Mouse (Mus musculus) CH12.LX (cell line): ENCODE results near the gene Oscar. TPM values are rescaled to one million over a fixed set of nuclear protein-coding genes. Genes with fewer than 3 reads are reported as not detected.
A peak's percentile ranks its signal among the peaks of the same experiment; 100 is the strongest.
"Not testable (repeated sequence)": the region's sequence is repeated elsewhere in the genome, so short reads cannot be mapped to it uniquely, and the experiment has no call there.

Source experiments
- DNase-seq: peaks from one replicate; pipeline ENCODE4 v3.0.0-alpha.2; 2013; ENCODE audit errors: extremely low read depth
- H3K27ac ChIP-seq: 2 replicates; pipeline ENCODE4 v1.5.1; 2012; ENCODE audit warnings: low read depth, mild to moderate bottlenecking, control low read depth, moderate library complexity; ENCODE audit not compliant: insufficient read depth
- H3K27me3 ChIP-seq: replicated peaks from 2 replicates; pipeline ENCODE3; 2012; ENCODE audit warnings: inconsistent platforms
- H3K36me3 ChIP-seq, 2 experiments: replicated peaks in 1 of 2; 2 replicates each; pipeline versions ENCODE3 to v1.6.1; 2012; ENCODE audit warnings: inconsistent platforms in 1 of 2, low read length in 1 of 2, mild to moderate bottlenecking in 1 of 2, mixed read lengths in 1 of 2, moderate library complexity in 1 of 2; ENCODE audit not compliant: control insufficient read depth in 1 of 2, insufficient read depth in 1 of 2
- H3K4me1 ChIP-seq, 2 experiments: 2 replicates each; pipeline ENCODE4 v1.6.1; 2012; ENCODE audit warnings: inconsistent platforms in 1 of 2, moderate library complexity in 1 of 2; ENCODE audit not compliant: insufficient read depth in 2 of 2, control insufficient read depth in 1 of 2
- H3K4me2 ChIP-seq: 2 replicates; pipeline ENCODE4 v1.6.1; 2012; ENCODE audit warnings: low read depth, mild to moderate bottlenecking, control low read depth; ENCODE audit not compliant: poor library complexity, insufficient read depth, severe bottlenecking
- H3K4me3 ChIP-seq, 3 experiments: fragments of 150-350 bp in 1 of 3; sonication (generic) in 1 of 3; replicated peaks in 1 of 3; 2 replicates each; pipeline versions ENCODE3 to v1.5.1; 2011 to 2012; ENCODE audit warnings: low read depth in 2 of 3, low read length in 2 of 3, mild to moderate bottlenecking in 2 of 3, moderate library complexity in 2 of 3, control low read depth in 1 of 3, improper control_type of control experiment in 1 of 3, inconsistent platforms in 1 of 3, mixed read lengths in 1 of 3; ENCODE audit not compliant: poor library complexity in 1 of 3
- H3K79me2 ChIP-seq: replicated peaks from 2 replicates; pipeline ENCODE4 v1.6.1; 2012; ENCODE audit warnings: mild to moderate bottlenecking, moderate library complexity; ENCODE audit not compliant: control insufficient read depth, poor library complexity, insufficient read depth, severe bottlenecking; ENCODE audit errors: extremely low read depth
- H3K9ac ChIP-seq: 2 replicates; pipeline ENCODE4 v1.6.1; 2012; ENCODE audit warnings: low read depth, mild to moderate bottlenecking, control low read depth, moderate library complexity; ENCODE audit not compliant: insufficient read depth
- H3K9me3 ChIP-seq: replicated peaks from 2 replicates; pipeline ENCODE3; 2012; ENCODE audit warnings: low read length, inconsistent platforms, mixed read lengths
- BHLHE40 ChIP-seq: IDR thresholded peaks from 2 replicates; pipeline ENCODE4 v1.6.1; 2011; ENCODE audit warnings: mild to moderate bottlenecking, low read depth, low read length, improper control_type of control experiment
- CTCF ChIP-seq, 2 experiments: IDR thresholded peaks in 1 of 2; conservative IDR thresholded peaks in 1 of 2; 2 replicates each; pipeline ENCODE4 v1.5.1; 2011 to 2012; ENCODE audit warnings: low read depth in 2 of 2, low read length in 2 of 2, improper control_type of control experiment in 1 of 2, inconsistent platforms in 1 of 2, mild to moderate bottlenecking in 1 of 2, moderate library complexity in 1 of 2
- ELF1 ChIP-seq: IDR thresholded peaks from 2 replicates; pipeline ENCODE4 v1.6.1; 2014; ENCODE audit warnings: low read depth, mild to moderate bottlenecking, inconsistent platforms, low read length, improper control_type of control experiment
- HCFC1 ChIP-seq: IDR thresholded peaks from 2 replicates; pipeline ENCODE4 v1.6.1; 2012; ENCODE audit warnings: low read depth, mild to moderate bottlenecking, inconsistent platforms, low read length, improper control_type of control experiment
- MXI1 ChIP-seq: IDR thresholded peaks from 2 replicates; pipeline ENCODE4 v1.6.1; 2011; ENCODE audit warnings: mild to moderate bottlenecking, low read depth, low read length, improper control_type of control experiment
- NELFE ChIP-seq: IDR thresholded peaks from 2 replicates; pipeline ENCODE4 v1.6.1; 2011; ENCODE audit warnings: low read depth, low read length, improper control_type of control experiment
- RAD21 ChIP-seq: IDR thresholded peaks from 2 replicates; pipeline ENCODE4 v1.6.1; 2011; ENCODE audit warnings: low read depth, mild to moderate bottlenecking, low read length, improper control_type of control experiment, moderate library complexity
- RCOR1 ChIP-seq: conservative IDR thresholded peaks from 2 replicates; pipeline ENCODE4 v1.6.1; 2012; ENCODE audit warnings: low read depth, mild to moderate bottlenecking, inconsistent platforms, low read length, improper control_type of control experiment
- SMC3 ChIP-seq: IDR thresholded peaks from 2 replicates; pipeline ENCODE4 v1.6.1; 2011; ENCODE audit warnings: low read depth, low read length, improper control_type of control experiment
- ZKSCAN1 ChIP-seq: IDR thresholded peaks from 2 replicates; pipeline ENCODE4 v1.6.1; 2012; ENCODE audit warnings: low read depth, inconsistent platforms, low read length, improper control_type of control experiment, borderline replicate concordance
- dilution Hi-C: fragments of 300-500 bp; cut with MboI; formaldehyde crosslinking; loops from 2 replicates; pipeline ENCODE4 v1.14.3; 2020; ENCODE audit warnings: low sequenced_read_pairs; ENCODE audit not compliant: extremely low pct_unique_long_range_greater_than_20kb, extremely low pct_ligation_motif_present
- in situ Hi-C: fragments of 300-500 bp; cut with MboI; formaldehyde crosslinking; loops from 3 replicates; pipeline ENCODE4 v1.14.3; 2019; ENCODE audit warnings: low sequenced_read_pairs, low pct_ligation_motif_present, low pct_unique_long_range_greater_than_20kb, mixed read lengths
- polyA plus RNA-seq: library from polyadenylated mRNA; unstranded; fragments of >175 nt; gene quantifications from 2 replicates; pipeline ENCODE4 v1.2.1, GENCODE M21; 2012; ENCODE audit warnings: low read depth; ENCODE audit not compliant: insufficient read length
- total RNA-seq, 2 experiments: library from RNA; depleted of rRNA; stranded (reverse); fragments of 300-350 nt in 1 of 2; fragments of >200 nt in 1 of 2; gene quantifications; 2 replicates each; pipeline ENCODE4 v1.2.3; 2012 to 2014

The Oscar gene
- total and polyA plus RNA-seq, 3 experiments: 0.39 TPM; not detected in 2

DNA sequence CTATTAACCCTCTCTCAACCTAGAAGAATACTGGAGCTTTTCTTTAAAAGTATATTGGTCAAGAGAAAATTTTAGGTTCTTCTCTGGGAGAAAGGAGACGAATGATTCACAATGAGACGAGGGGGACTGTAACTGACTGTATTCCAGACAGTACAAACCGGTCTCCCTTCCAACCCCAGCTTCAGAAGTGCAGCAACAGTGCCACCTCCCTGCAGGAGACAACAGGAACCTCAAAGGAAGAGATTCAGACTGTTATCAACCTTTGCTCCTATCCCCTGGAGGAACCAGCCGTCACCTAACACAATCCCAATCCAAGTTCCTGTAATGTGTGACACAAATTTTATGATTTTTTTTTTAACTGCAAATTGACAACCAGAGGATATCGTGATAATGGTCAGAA is 41.7 kb downstream of the Oscar start:
- no peaks in the 10 kb centered on the region for H3K27me3 ChIP-seq
- no peak overlapping the region for H3K4me2 ChIP-seq
- H3K4me3 ChIP-seq: no peak overlapping the region
- DNase-seq: no peak
- no peaks in the 10 kb centered on the region for H3K9me3 ChIP-seq
- dilution Hi-C loops: no loop called here
- H3K9ac ChIP-seq: no peak overlapping the region
- in situ Hi-C loops: no loop called here
- H3K27ac ChIP-seq: no peak overlapping the region
- TF ChIP-seq CTCF (conservative IDR thresholded peaks at IDR 0.05 in 1 of 2, IDR thresholded peaks at IDR 0.05 in 1 of 2; ENCODE audit: low read depth in 2 of 2, low read length in 2 of 2): peak in 1 of 2 experiments; percentile 53; a peak in 2 of 4 replicates
- no peak for TF ChIP-seq RCOR1
- no peak for TF ChIP-seq ELF1
- peak; percentile 33; the same call in 1 of the 2 replicates for TF ChIP-seq SMC3
- no peak for TF ChIP-seq NELFE
- no peak for TF ChIP-seq ZKSCAN1
- TF ChIP-seq RAD21: peak; percentile 57
- TF ChIP-seq MXI1: no peak
- no peaks in the 10 kb centered on the region for H3K79me2 ChIP-seq
- H3K4me1 ChIP-seq: peaks cover 0 to 29% of the 10 kb centered on the region in 2 experiments; a peak in 2 of 4 replicates
- no peaks in the 10 kb centered on the region for H3K36me3 ChIP-seq

DNA sequence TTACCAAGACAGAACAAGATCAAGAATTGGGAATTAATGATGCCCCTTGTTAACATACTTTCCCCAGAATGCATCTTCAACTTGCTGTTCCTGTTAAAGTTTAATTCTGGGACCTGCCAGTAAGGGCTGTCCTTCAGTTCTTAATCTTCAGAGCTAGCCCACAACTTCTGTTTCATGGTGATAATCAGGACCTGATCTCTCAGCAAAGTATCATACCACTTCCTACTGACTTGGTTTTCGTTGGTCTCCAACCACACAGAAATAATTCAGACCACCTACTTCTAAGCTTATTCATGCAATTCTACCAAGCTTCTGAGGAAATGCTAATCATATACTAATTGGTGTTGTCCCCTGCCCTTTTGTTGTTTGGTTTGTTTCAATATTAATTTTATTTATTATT is 44.1 kb downstream of the Oscar start:
- no peaks in the 10 kb centered on the region for H3K27me3 ChIP-seq
- DNase-seq: no peak

DNA sequence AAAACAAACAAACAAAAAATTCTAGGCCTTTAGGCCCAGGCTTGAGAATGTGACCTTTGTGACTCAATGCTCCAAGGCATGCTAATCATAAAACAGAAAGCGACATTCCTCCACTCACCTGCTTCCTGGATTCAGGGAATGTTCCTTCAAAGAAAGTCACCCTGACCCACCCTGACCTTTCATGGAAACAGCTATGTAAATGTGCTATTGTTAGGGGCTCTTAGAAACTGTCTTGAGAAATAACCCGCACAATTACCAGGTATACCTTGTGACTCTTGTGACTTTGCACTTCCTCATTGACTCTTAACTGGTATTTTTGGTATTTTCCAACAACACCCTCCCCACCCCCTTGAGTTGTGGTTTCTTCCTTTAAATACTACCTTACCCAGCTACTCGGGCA is 45.4 kb downstream of the Oscar start:
- H3K79me2 ChIP-seq, H3K27ac ChIP-seq: not testable (repeated sequence)
- 0 out of 2 replicates have a peak, but pooled peaks have one; percentile 20 for TF ChIP-seq BHLHE40
- TF ChIP-seq, all 38 proteins: peak for 1; not testable (repeated sequence) for 37
- H3K4me1 ChIP-seq: peaks cover 0 to 29% of the 10 kb centered on the region in 2 experiments; a peak in 2 of 4 replicates
- H3K27me3 ChIP-seq, DNase-seq, H3K4me2 ChIP-seq, H3K36me3 ChIP-seq, H3K9ac ChIP-seq, H3K4me3 ChIP-seq, dilution Hi-C loops, in situ Hi-C loops, H3K9me3 ChIP-seq: not testable (repeated sequence)

More for the DNA sequence above, 44.1 kb downstream of the Oscar start:
- Histone ChIP-seq H3K36me3 (no peaks in the 10 kb centered on the region), H3K9ac (no peak overlapping the region), H3K4me1 (peaks cover 0 to 23% of the 10 kb centered on the region in 2 experiments; a peak in 2 of 4 replicates), H3K79me2 (no peaks in the 10 kb centered on the region), H3K9me3 (no peaks in the 10 kb centered on the region), H3K27ac (no peak overlapping the region), H3K4me3 (no peak overlapping the region), H3K4me2 (no peak overlapping the region)
- dilution Hi-C loops (no loop called here), in situ Hi-C loops (no loop called here)
- TF ChIP-seq HCFC1: no peak
- no peak for TF ChIP-seq RCOR1
